Mouse (Mus musculus) cerebellum, adult 2 months (tissue): Measurements from ENCODE around the gene Bcas3.

Source experiments
- CTCF ChIP-seq: fragments of 200-500 bp; IDR thresholded peaks from 2 replicates; pipeline ENCODE4 v1.5.1; 2011; ENCODE audit warnings: low read depth, mild to moderate bottlenecking, control low read depth, low read length, moderate library complexity, borderline replicate concordance; ENCODE audit not compliant: insufficient read depth
- POLR2A ChIP-seq: fragments of 200-500 bp; IDR thresholded peaks from 2 replicates; pipeline ENCODE4 v1.6.1; 2011; ENCODE audit warnings: low read length, control low read depth, borderline replicate concordance; ENCODE audit not compliant: insufficient read depth

- TF ChIP-seq CTCF (no peak), POLR2A (no peak)
Observed at GRCm38 (mm10) chr11:85838424-85839257, 485.7 kb downstream of the Bcas3 start.
